Mouse (Mus musculus): Measurements from ENCODE around the gene Zfp799. TPM values are rescaled to one million over a fixed set of nuclear protein-coding genes. Genes with fewer than 3 reads are reported as not detected.

The Zfp799 gene
- total RNA-seq, 2 experiments from 2014 or later = 5.6 to 7.4 TPM

GRCm38 (mm10) chr17:32771213-32771612, 58.8 kb downstream of the Zfp799 start:
- TF ChIP-seq CTCF (IDR thresholded peaks at IDR 0.05) = peak; percentile 78
- intact Hi-C loops (cut with DNase I) = loop anchor here (5.0 kb wide), 3 partner anchors 96 to 176 kb away; partner anchors contain the start of genes Cyp4f13 and Zfp870
- peak; percentile 50 for DNase-seq
- Histone ChIP-seq H3K4me3 (no peak overlapping the region), H3K27ac (peak overlapping the region; percentile 73; the same call in 1 of the 2 replicates)

GRCm38 (mm10) chr17:32766422-32766821, 63.6 kb downstream of the Zfp799 start:
- no peak for TF ChIP-seq CTCF (IDR thresholded peaks at IDR 0.05)
- intact Hi-C loops (cut with DNase I) = no loop called here
- Histone ChIP-seq H3K4me3 (no peak overlapping the region), H3K27ac (no peak overlapping the region)
- no peak for DNase-seq

Other genes with a start within 250 kb of the Zfp799 start
- not detected for gene Cyp4f37, start 209.0 kb downstream of the Zfp799 start, total RNA-seq (2021)
- not detected for gene Cyp4f40, start 171.4 kb downstream of the Zfp799 start, total RNA-seq (2021)
- gene Cyp4f15, start 144.6 kb downstream of the Zfp799 start, total RNA-seq (2021) = not detected
- 10 to 100 TPM; 25.0 to 25.9 TPM for gene Zfp871, start 42.0 kb downstream of the Zfp799 start, total RNA-seq (2021)
- gene Zfp811, start 20.3 kb downstream of the Zfp799 start, total RNA-seq (2021) = under 1 TPM; 0.26 to 0.28 TPM
- 1 to 10 TPM; 6.7 to 8.5 TPM for gene Zfp870, start 61.4 kb upstream of the Zfp799 start, total RNA-seq (2021)
- under 1 TPM in 1 of 2 experiments, not detected in 1; 0.17 TPM for gene Cyp4f14, start 87.1 kb upstream of the Zfp799 start, total RNA-seq (2021)
- gene Cyp4f13, start 117.1 kb upstream of the Zfp799 start, total RNA-seq (2021) = 10 to 100 TPM in 1 of 2 experiments, 1 to 10 TPM in 1; 8.8 to 11.0 TPM
- gene Zfp472, start 135.6 kb upstream of the Zfp799 start, total RNA-seq (2021) = 1 to 10 TPM; 1.1 to 1.2 TPM
- gene Zfp952, start 162.9 kb upstream of the Zfp799 start, total RNA-seq (2021) = 1 to 10 TPM; 4.4 to 5.0 TPM
- 1 to 10 TPM; 2.6 to 3.2 TPM for gene Zfp763, start 203.1 kb upstream of the Zfp799 start, total RNA-seq (2021)
- gene 4921501E09Rik, start 237.8 kb upstream of the Zfp799 start, total RNA-seq (2021) = not detected